Mouse (Mus musculus) kidney, embryonic 14.5 days (tissue): ENCODE measurements around the gene Olfr67. TPM values are rescaled to one million over a fixed set of nuclear protein-coding genes. Genes with fewer than 3 reads are reported as not detected.
"Not testable (repeated sequence)": the region's sequence is repeated elsewhere in the genome, so short reads cannot be mapped to it uniquely, and the experiment has no call there.

Experiments used
- ATAC-seq: fragments of 200-750 bp; cut with Nextera tagmentation; 2 replicates; pipeline ENCODE4 v1.8.0; 2017; ENCODE audit warnings: moderate number of reproducible peaks, mild to moderate bottlenecking, moderate TSS enrichment, moderate library complexity; ENCODE audit not compliant: low FRiP score, low TSS enrichment
- H3K27ac ChIP-seq: fragments of 300-500 bp; sonication (generic); 2 replicates; pipeline ENCODE4 v1.5.1; 2014; ENCODE audit warnings: low read depth, mild to moderate bottlenecking, low read length, moderate library complexity, mixed read lengths
- H3K27me3 ChIP-seq: fragments of 300-500 bp; sonication (generic); 2 replicates; pipeline ENCODE4 v1.6.1; 2014; ENCODE audit warnings: mild to moderate bottlenecking, low read length; ENCODE audit not compliant: control insufficient read depth, insufficient read depth
- H3K36me3 ChIP-seq: fragments of 300-500 bp; sonication (generic); 2 replicates; pipeline ENCODE4 v1.6.1; 2014; ENCODE audit warnings: low read length, mixed read lengths; ENCODE audit not compliant: control insufficient read depth, insufficient read depth
- H3K4me1 ChIP-seq: fragments of 300-500 bp; sonication (generic); 2 replicates; pipeline ENCODE4 v1.6.1; 2014; ENCODE audit warnings: low read length, mixed read lengths; ENCODE audit not compliant: control insufficient read depth, insufficient read depth
- H3K4me2 ChIP-seq: fragments of 300-500 bp; sonication (generic); replicated peaks from 2 replicates; pipeline ENCODE4 v1.6.1; 2014; ENCODE audit warnings: low read depth, mild to moderate bottlenecking, low read length
- H3K4me3 ChIP-seq: fragments of 300-500 bp; sonication (generic); 2 replicates; pipeline ENCODE4 v1.5.1; 2014; ENCODE audit warnings: mild to moderate bottlenecking, low read length
- H3K9ac ChIP-seq: fragments of 300-500 bp; sonication (generic); 2 replicates; pipeline ENCODE4 v1.6.1; 2014; ENCODE audit warnings: low read depth, mild to moderate bottlenecking, low read length, moderate library complexity
- H3K9me3 ChIP-seq: fragments of 300-500 bp; sonication (generic); 2 replicates; pipeline ENCODE4 v1.6.1; 2016; ENCODE audit warnings: low read length; ENCODE audit not compliant: control insufficient read depth
- WGBS: fragments of 180-500 bp; shearing (Covaris S2); extraction: QIAGEN DNeasy Blood & Tissue Kit; methylation state at CpG from one replicate; pipeline ENCODE4 v1.1.7; 2014; 5-methylcytosine and 5-hydroxymethylcytosine counted together
- polyA plus RNA-seq: library from polyadenylated mRNA; unstranded; fragments of >200 nt; fragmentation: Nextera tagmentation; extraction: Ambion mirVana; gene quantifications from 2 replicates; pipeline ENCODE4 v1.2.1, GENCODE M21; 2014

The Olfr67 gene
- polyA plus RNA-seq, 1 experiment from 2014 or later: not detected

DNA sequence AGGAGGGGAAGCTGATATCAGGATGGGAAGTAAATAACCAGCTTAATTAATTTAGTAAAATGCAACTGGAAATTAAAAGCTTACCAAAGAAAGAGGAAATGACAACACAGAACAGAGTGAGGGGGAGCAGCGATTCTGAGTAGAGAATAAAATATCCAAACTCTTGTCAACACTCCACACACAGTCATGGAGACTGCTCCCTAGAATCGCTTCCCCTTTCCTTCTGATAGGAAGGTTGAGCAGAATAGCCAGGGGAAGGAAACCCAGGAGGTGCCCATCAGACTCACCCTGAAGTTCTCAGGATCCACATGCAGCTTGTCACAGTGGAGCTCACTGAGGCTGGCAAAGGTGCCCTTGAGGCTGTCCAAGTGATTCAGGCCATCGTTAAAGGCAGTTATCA is 21.5 kb upstream of the Olfr67 start:
- no CpG with 5 or more reads among the region's 3 CpGs for WGBS
- not testable (repeated sequence) for H3K27me3 ChIP-seq, H3K4me2 ChIP-seq, H3K27ac ChIP-seq, ATAC-seq, H3K4me1 ChIP-seq, H3K4me3 ChIP-seq, H3K9me3 ChIP-seq, H3K9ac ChIP-seq, H3K36me3 ChIP-seq

DNA sequence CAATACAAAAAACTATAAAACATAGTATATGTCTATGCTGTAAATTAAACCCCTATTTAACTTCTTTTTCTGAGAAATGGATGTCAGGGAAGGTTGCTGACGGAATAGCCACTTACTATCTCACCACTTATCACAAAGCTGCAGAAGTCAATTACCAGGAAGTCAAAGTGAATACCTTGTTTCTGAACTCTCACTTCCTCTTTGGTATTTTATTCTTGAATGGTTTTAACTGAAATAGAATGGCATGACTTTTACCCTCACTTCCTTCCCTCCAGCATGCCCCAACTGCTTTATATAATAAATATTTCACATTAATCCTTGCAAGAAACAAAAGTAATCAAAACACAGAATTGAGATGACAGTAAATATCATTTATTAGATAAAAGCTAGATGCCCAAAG is 20.6 kb upstream of the Olfr67 start:
- no peak overlapping the region for H3K4me2 ChIP-seq
- 57% methylated on average over 1 of the region's 1 CpGs for whole genome bisulfite sequencing

DNA sequence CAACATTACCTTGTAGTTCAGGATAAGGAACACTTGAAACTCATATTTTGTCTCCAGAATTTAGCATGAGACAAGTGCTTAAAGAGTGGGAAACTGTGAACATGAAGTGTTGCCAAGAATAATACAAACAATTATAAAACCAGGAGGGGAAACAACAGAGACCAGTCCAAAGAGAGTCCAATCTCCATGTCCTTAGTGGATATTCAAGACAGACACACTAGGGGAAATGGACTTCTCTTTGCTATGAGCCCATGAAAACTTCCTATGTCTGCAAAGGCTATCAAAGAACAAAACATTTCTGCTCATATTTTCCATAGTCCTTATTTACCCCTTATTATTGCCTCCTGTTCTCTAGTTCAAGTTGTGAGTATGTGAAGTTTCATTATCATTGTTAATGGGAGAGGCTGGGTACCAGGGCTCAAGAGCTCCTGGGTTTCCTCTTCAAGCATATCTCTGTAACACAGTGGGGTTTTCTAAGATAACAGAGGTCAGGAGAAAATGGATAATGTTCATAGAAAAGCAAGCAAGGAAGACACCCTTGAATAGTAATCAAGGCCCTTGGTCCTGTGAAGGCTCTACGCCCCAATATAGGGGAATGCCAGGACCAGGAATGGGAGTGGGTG is 19.7 kb upstream of the Olfr67 start:
- Histone ChIP-seq H3K4me3 (no peak overlapping the region), H3K4me2 (no peak overlapping the region), H3K27me3 (no peaks in the 10 kb centered on the region), H3K9ac (no peak overlapping the region), H3K27ac (no peak overlapping the region), H3K9me3 (no peaks in the 10 kb centered on the region), H3K36me3 (no peaks in the 10 kb centered on the region), H3K4me1 (no peaks in the 10 kb centered on the region)
- WGBS: 88% methylated on average over 1 of the region's 1 CpGs
- no peak for ATAC-seq

More for the DNA sequence above, 20.6 kb upstream of the Olfr67 start:
- H3K9me3 ChIP-seq: no peaks in the 10 kb centered on the region
- H3K9ac ChIP-seq: no peak overlapping the region
- no peak overlapping the region for H3K27ac ChIP-seq
- no peaks in the 10 kb centered on the region for H3K4me1 ChIP-seq
- no peaks in the 10 kb centered on the region for H3K36me3 ChIP-seq
- ATAC-seq: no peak
- H3K4me3 ChIP-seq: no peak overlapping the region
- H3K27me3 ChIP-seq: no peaks in the 10 kb centered on the region

DNA sequence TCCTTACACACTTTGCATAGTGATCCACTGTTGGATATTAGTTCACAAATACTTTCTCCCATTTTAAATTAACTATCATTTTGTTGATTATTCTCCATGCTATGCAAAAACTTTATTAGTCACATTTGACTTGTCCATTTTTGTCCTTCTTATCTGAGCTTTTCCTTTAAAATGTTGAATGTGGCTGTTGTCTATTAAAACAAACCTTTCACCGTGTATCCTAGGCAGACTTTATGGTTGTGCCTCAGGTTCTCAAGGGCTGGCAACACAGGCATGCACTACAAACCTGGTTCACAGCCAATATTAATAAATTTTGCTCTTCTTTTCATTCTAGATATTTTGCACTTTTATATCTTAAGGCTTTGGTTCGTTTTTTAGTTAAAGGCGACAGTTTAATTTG is 19.1 kb upstream of the Olfr67 start:
- Histone ChIP-seq H3K36me3 (no peaks in the 10 kb centered on the region), H3K9me3 (no peaks in the 10 kb centered on the region), H3K27me3 (no peaks in the 10 kb centered on the region), H3K4me2 (no peak overlapping the region), H3K27ac (no peak overlapping the region), H3K4me1 (no peaks in the 10 kb centered on the region), H3K4me3 (no peak overlapping the region), H3K9ac (no peak overlapping the region)
- no peak for ATAC-seq
- WGBS: 76% methylated on average over 3 of the region's 3 CpGs

DNA sequence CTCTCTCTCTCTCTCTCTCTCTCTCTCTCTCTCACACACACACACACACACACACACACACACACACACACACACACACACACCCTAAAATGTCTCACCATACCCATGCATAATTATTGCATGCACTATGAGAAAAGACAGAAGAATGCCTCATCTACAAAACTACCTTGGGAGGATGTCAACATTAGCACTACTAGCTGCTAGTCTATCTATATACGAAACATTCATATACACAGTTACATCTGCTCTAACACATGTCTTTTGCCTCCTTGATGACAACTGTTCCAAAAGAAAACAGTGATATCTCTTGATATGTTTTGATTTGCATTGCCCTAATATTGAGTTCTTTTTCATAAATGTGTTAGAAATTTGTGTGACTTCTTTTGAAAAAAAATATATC is 18.7 kb upstream of the Olfr67 start:
- H3K4me2 ChIP-seq: no peak overlapping the region
- no peaks in the 10 kb centered on the region for H3K36me3 ChIP-seq
- no peaks in the 10 kb centered on the region for H3K27me3 ChIP-seq
- no peak overlapping the region for H3K27ac ChIP-seq
- H3K9ac ChIP-seq: no peak overlapping the region
- no peak for ATAC-seq
- no peak overlapping the region for H3K4me3 ChIP-seq
- no peaks in the 10 kb centered on the region for H3K9me3 ChIP-seq
- 69% methylated on average over 1 of the region's 1 CpGs for whole genome bisulfite sequencing
- H3K4me1 ChIP-seq: no peaks in the 10 kb centered on the region

DNA sequence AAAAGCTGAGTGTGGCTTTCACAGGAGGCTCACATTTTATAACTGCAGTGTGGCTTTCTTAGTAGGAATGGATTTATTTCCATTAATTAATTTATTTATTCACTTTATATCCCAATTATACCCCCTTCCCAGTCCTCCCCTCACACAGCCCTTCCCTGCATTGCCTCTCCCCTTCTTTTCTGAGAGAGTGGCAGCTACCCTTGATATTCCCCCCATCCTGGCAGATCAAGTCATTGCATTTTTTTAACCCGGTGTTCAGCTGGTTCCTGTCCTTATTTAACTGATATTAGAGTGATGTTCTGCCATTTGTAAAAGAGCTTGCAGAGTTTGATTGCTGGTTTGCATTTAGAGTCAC is 18.2 kb upstream of the Olfr67 start:
- WGBS: 68% methylated on average over 1 of the region's 1 CpGs
- Histone ChIP-seq H3K27me3 (no peaks in the 10 kb centered on the region), H3K36me3 (no peaks in the 10 kb centered on the region), H3K4me2 (no peak overlapping the region), H3K4me1 (no peaks in the 10 kb centered on the region), H3K9ac (no peak overlapping the region), H3K27ac (no peak overlapping the region), H3K9me3 (no peaks in the 10 kb centered on the region), H3K4me3 (no peak overlapping the region)
- no peak for ATAC-seq

DNA sequence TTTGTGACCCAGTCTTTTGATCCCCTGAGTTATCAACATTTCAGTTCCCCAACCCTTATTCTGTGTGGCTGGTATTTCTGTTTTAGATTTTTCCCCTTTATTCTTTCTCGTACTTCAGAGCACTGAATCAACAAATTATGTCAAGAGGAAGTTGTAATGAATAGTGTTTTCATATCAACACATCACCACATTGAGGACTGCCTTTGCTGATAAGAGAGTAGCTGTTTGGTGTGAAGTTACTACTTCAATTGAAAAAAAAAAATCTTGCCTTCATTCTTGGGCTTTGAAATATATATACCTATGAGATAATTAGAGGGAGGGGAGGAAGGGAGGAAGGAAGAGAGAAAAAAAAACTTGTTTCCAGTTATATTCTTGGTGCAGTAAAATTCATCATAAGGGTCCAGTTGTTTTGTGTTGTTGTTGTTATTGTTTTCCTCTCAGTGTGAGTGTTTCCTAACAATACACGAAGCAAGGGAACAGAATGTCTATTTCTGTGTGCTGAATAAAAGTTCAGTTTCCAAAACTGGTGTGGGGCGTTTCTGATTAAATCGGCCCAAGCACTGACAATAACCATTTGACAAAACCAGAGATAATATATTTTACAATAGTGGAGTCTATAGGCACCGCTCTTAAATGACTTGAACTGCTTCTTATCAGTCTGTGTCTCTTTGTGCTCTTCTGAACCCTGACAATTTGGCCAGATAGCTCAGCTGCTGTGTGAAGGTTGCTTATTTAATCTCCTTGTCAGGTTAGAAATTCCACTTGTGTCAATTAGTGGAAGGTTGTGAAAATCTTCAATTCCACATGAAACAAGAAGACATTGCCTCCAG is 17.6 kb upstream of the Olfr67 start:
- Histone ChIP-seq H3K4me3 (no peak overlapping the region), H3K27me3 (no peaks in the 10 kb centered on the region), H3K9me3 (no peaks in the 10 kb centered on the region), H3K36me3 (no peaks in the 10 kb centered on the region), H3K4me1 (no peaks in the 10 kb centered on the region), H3K4me2 (no peak overlapping the region), H3K27ac (no peak overlapping the region), H3K9ac (no peak overlapping the region)
- 65% methylated on average over 5 of the region's 5 CpGs for WGBS
- no peak for ATAC-seq

DNA sequence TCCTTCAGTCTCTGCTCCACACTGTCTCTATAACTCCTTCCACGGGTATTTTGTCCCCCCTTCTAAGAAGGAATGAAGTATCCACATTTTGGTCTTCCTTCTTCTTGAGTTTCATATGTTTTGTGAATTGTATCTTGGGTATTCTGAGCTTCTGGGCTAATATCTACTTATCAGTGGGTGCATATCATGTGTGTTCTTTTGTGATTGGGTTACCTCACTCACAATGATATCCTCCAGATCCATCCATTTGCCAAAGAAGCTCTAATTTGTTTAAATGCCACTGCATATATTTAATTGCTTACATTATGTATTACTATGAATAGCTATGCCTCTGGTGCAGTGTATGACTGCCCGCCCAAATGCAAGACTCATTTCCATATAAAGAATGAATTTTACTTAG is 16.5 kb upstream of the Olfr67 start:
- H3K9ac ChIP-seq, H3K4me3 ChIP-seq, H3K4me2 ChIP-seq, H3K27ac ChIP-seq, H3K27me3 ChIP-seq, H3K4me1 ChIP-seq, H3K36me3 ChIP-seq, ATAC-seq, H3K9me3 ChIP-seq: not testable (repeated sequence)
- WGBS: 68% methylated on average over 2 of the region's 2 CpGs

DNA sequence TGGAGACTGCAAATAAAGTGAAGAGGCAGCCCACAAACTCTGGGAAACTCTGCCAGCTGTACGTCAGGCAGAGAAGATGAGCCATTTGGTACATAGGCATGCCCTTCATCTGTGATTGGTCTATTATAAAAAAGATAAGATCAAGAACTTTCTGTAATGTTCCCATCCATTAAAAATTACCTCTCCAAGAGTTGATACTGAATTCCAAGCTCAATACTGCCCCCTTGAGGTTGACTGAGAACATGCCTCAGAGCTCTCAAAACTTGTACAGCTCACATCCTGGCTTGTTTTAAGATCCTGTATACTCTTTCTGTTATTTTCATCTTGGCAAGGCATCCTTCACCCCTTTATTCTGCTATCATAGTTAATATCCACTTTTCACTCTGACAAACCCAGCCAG is 15.2 kb upstream of the Olfr67 start:
- Histone ChIP-seq H3K36me3 (no peaks in the 10 kb centered on the region), H3K9me3 (no peaks in the 10 kb centered on the region), H3K4me2 (no peak overlapping the region), H3K4me1 (no peaks in the 10 kb centered on the region), H3K27ac (no peak overlapping the region), H3K4me3 (no peak overlapping the region), H3K9ac (no peak overlapping the region), H3K27me3 (no peaks in the 10 kb centered on the region)
- WGBS: 67% methylated on average over 1 of the region's 1 CpGs
- ATAC-seq: no peak
